Mouse (Mus musculus) adrenal gland, postnatal 36 days (tissue): ENCODE measurements at regions not wholly inside any gene's neighbourhood (a gene's known extent, or its start where the extent isn't known, plus 50 kb on each side); places are given as distances from the start of the nearest gene placed in this dataset.
"Not testable (repeated sequence)": the region's sequence is repeated elsewhere in the genome, so short reads cannot be mapped to it uniquely, and the experiment has no call there.

ENCODE experiments used
- DNase-seq, 2 experiments: peaks; one replicate each; pipeline ENCODE4 v3.0.0; 2021; ENCODE audit warnings: mixed read lengths in 1 of 2

DNA sequence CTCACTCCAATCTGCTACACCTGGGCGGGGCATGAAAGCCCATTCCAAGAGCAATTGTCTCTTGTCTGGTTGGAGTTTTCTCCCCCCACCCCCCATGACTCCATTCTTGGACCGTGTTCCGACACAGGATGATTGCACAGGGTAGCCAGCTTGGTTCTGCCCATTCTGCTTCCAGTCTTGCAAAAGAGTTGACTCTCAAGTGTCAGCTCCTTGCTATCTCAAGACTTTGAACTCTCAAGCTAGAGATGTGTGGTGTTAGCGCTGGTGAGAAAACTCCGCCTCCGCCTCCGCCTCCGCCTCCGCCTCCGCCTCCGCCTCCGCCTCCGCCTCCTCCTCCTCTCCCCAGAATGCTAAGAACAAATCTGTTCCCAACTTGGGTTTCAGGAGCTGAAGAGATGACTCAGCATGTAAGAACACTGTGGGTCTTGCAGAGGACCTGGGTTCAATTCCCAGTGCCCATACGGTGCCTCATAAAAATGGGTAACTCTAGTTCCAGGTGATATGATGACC is 135.1 kb downstream of the Bcat1 start:
- DNase-seq = no peak

DNA sequence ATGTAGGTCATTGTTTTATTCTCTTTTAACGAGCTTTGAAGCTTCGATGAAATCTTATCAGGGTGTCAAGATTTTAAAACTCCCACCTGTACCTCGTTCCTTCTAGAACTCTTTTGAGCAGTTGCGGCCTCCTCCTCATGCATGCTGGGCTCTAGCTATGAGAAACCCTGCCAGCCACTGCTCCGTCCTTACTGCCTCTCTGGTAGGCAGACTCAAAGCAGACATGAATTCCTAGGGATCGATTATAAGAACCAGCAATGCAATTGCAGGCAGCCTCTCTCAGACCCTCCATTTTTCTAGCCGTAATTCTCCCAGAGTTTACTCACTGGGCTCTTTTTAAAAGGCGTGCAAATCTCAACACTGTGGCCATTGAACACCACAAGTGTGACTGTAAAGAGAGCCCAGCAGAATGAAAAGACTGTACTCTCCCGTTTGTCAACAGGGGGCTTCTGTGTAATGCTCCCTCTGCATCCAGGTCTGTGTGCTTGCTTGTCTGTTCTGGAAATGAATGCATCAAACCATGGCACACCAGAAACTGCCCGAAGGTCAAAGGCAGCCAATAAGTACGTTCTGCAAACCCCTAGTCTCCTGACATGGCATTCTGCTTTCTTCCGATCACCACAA is 137.3 kb downstream of the Bcat1 start:
- DNase-seq = no peak

DNA sequence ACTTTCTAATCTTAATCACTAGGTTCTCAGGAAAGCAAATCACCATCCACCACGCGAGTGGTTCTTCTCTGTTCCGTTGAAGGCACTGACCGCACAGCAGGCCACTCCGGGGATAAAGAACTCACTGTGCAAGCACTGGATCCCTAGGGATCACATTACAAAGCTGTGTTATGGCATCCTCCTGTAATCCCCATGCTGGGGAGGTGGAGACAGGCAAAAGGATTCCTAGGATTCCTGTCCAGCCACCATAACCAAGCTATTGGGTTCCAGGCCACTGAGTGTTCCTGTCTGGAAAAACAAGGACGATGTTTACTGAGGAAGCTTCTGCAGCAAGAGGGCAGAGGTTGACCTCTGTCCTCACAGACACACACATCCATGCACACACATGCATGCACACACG is 138.8 kb downstream of the Bcat1 start:
- DNase-seq = no peak

DNA sequence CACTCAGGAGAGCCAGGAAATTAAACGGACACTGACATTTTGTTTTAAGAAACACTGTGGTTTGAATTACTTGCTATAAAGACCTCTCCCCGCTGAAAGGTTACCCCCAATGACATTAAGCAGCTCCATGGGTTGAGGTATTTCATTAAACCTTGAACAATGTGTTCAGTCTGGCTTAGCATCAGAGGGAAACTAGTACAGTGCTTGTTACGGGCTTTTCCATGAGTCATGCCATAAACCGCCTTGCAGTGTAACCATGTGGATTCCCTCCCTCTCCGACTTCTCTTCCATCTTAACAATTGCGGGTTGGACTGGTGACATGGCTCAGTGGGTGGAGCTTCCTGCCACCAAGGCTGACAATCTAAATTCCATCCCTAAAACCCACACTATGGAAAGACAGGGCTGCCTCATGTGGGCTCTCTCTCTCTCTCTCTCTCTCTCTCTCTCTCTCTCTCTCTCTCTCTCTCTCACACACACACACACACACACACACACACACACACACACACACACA is 142.2 kb downstream of the Bcat1 start:
- peak; percentile 2 to 12 for DNase-seq

DNA sequence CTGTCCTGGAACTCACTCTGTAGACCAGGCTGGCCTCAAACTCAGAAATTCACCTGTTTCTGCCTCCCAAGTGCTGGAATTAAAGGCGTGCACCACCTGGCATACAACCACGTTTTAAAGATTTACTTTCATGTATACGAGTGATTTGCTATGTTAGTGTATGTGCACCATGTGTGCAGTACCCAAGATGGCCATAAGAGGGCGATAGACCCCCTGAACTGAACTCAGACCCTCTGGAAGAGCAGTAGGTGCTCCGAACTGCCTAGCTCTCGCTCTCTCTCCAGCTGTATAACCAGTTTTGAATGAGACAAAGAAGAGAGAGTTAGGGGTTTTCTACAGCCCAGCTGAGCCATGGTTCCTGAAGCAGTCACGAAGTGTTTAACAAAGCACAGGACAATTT is 143.6 kb downstream of the Bcat1 start:
- DNase-seq = no peak

DNA sequence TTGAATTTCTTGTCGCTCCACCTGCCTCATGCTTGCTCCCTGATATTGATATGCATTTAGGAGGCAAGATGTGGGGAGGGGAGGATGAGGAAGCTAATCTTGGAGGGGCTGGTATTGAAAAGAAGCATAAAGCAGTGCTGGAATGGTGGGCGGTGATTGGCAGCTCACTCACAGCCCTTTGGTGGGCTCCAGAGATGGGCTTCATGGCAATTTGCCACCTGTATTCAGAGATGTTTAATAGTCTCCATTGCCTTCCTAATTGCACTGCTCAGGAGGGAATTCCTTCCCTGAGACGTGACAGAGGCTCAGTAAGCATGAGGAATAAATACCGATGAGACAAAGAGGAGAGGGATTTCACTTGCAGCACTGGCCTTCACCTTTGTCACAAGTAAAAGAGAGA is 146.0 kb downstream of the Bcat1 start:
- no peak for DNase-seq

DNA sequence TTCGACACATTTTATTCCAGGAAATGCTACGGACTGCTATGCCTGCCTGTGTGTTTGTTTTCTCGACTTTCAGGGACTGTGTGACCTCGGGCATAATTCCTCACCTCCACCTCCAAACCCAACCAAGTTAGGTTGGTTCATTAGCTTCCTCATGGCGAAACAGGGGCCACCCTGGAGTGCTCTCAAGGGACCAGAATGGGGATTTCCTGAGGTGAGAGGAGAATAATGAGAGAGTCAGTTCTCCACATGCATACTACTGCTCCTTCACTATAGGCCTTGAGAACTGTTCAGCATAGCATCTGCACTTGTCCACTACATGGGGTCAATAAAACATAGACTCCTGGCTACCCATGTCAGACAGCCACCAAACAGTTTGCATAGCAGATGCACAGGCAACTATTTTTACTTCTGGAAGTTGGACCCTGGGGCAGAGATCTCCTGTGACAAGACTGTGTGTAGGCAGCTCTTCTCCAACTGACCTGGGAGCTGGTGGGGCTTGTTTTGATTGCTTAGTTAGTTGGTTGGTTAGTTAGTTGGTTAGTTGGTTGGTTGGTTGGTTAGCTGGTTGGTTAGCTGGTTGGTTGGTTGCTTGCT is 146.6 kb downstream of the Bcat1 start:
- DNase-seq = no peak

DNA sequence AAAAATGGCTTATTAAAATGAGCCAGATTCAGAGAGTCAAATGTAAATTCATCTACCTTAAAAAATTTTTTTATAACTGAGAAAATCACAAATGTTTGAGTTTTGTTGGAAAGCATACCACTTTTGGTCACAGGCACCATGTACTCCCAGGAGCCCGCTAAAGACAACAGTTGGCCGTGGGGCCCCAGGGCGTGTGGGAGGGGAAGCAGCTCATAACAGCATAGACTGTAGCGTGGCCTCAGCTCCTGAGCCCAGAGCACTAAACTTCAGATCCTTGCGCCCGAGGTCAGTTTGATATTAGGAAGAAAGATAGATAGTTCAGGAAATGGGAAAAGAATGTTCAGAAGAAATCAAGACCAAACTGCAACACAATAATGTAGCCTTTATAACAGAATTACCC is 145.8 kb upstream of the Sox5 start:
- no peak for DNase-seq

DNA sequence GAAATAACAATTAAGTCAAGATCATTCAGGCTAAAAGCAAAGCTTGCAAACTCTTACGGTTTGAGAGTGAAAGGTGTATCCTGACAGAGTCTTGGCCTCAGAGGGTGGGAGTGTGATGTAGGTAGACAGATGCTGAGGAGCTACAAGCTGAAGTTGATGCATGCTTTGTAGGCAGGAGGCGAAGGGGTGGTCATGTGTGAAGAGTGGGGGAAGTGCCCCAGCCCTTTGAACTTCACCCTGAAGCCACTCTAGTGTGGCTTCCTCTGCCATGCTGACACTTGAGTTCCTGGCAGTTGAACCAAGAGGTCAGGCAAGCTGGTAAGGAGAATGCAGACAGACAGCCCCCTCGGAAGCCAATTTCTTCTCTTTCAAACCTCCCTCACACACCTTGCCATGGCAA is 141.0 kb upstream of the Sox5 start:
- DNase-seq = no peak

DNA sequence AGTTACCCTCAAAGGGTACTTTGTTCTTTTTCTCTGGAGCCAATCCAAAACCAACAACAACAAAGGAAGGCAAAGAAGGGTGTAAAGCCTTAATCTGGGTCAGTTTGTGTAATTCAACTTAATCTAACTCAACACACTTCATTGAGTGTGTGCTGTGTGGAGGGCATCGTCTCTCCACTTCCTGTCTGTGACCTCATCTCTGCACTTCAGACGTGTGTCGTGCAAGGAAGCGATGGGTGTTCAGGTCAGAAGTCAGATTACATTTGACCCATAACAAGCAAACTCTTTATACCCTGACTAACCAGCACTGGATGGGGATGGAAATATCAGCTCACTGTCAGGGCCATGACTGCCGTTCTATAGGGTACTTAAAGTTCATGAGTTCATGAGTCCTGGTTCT is 138.0 kb upstream of the Sox5 start:
- DNase-seq = no peak

DNA sequence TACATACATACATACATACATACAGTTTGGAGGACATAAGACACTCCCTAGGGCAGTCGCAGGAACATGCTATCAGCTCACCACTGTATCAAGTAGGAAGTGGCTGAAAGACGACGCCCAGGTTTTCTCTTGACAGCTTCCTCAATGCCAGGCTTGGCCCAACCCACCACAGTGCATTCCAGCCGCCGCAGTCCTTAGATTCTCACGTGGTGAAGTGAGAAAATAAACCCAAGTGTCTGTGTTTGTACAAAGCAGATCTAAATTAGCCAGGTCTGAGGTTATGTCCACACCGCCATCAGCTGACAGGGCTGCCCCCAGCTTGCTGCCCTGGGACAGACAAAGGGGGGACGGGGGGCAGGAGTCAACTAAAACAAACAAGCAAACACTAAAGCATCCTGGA is 135.4 kb upstream of the Sox5 start:
- DNase-seq = no peak

DNA sequence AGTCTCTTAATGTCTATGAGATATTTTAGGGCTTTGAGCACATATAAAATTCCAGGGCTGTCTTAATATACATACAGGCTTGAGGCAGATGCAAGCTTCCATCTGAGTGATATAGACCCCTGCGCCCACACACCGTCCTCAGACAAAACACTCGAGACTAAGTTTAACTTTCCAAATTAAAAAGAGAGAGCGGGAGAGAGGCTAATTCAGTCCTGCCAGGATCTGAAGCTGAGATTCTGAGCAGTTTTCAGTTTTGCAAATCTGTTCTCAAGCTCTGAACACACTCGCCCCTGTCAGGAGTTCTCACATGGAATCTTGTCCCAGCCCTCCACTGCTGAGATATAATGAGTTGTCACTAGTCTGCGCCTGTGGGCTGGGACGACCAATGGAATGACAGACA is 130.0 kb upstream of the Sox5 start:
- DNase-seq = no peak

DNA sequence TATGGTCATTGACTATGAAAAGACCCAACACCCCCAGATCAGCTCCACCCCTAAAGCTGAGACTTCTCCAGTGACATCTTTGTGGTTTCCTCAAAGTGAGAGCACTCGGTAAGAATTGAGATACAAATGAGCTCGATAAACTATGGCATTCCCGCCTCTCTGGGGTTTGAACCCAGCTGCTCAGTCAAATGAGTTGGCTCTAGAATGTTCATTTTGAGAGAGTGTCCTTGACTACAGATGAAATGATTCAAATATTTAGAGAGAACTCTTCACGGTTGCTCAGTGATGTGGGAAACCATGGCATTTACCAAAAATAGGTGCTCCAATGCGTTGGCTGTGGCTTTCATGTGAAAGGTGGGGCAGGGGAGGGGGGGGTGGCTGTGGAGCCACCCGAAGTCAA is 128.6 kb upstream of the Sox5 start:
- no peak for DNase-seq

DNA sequence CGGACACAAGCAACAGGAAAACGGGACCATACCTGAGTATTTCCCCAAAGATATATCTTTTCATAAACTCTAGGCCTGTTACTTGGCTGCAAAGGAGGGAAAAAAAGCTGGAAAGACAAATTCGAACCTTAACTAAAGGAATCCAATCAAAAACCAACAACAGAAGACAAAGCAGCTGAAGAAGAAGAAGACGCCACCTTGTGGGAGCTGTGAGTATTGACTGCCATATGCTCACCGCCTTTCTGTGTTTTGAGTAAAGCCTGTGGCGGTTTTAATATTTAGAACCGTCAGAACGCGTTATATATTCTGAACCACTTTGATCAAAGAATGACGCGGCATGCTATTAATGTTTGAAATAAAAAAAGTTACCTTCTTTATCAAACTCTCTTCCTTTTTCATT is 126.9 kb upstream of the Sox5 start:
- DNase-seq = no peak

DNA sequence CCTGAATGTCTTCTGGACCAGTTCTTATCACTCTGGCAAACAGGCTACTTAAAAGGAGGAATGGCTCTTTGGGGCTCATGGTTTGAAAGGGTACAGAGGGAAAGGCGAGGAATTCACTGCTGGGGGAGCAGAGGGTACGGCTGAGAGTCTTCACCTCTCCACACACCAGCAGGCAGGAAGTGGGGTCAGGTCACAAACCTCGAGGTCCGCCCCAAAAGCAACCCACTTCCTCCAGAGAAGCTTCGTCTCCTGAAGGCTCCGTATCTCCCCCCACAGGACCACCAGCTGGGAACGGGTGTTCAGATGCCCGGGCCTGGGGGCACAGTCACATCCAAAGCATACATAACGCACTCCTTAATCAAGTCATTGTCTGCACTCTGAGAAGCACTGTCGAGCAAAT is 121.4 kb upstream of the Sox5 start:
- DNase-seq = no peak

DNA sequence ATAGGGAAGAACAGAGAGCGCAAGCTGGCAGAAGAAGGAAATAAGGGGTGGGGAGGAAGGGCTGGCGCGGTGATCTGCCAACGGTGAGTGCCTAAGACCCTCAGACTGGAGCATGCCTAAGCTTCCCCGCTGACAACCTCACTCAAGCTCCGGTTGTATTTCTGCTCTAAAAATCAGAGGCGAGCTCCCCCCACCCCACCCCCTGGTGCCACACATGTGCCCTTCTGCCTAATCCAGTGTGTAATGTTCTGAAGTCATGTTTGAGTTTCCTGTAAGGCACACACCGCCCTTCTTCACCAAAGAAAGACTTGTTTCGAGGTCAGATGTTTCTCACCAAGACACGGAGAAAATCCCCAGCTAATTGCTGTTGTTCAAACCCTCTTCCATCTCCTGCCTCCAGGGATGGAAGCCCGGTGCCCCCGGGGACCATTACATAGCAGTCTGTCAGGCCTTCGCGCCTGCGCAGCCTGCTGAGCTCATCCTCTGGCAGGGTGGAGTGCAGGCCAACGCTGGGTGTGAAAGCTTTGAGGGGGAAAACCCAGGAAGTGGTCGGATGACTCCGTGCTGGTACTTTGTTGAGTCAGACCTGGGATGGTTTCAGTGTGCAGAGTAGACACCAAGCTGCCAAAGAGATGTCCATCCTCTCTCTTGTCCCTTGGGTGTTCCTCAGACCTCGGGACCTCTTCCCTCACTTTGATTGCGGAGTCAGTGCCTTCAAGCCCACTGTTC is 120.7 kb upstream of the Sox5 start:
- DNase-seq = peak in 1 of 2 experiments; percentile 21

DNA sequence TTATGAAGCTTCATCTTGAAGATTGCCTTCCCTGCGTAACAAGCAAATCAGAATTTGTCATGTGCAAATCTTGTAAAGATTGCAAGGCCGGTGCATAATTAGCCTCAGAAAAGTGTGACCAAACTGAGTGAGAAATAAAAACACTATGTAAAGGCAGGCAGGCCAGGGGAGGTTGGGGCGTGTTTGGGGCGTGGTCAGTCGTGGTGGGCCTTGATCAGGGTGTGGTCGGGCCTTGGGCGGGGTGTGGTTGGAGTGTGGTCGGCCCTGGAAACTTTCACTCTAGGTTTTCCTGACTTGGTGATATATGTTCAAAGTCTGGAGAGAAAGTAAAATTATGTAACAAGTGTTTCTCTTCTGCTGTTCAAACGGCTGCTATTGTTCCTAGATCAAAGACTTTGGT is 120.0 kb upstream of the Sox5 start:
- peak in 1 of 2 experiments; percentile 9 for DNase-seq

DNA sequence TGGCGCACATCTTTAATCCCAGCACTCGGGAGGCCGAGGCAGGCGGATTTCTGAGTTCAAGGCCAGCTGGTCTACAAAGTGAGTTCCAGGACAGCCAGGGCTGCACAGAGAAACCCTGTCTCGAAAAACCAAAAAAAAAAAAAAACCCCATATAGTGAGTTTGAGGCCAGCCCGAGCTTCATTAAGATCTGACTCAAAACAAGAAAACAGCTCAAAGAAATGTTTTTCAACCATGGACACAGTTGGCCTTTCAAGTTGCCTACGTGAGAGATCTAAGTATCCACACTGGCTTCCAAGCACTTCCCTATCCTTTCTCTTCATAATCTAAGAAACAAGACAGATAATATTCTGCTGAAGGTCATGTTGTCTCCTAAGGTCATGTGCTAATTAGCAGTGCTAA is 119.1 kb upstream of the Sox5 start:
- not testable (repeated sequence) for DNase-seq

DNA sequence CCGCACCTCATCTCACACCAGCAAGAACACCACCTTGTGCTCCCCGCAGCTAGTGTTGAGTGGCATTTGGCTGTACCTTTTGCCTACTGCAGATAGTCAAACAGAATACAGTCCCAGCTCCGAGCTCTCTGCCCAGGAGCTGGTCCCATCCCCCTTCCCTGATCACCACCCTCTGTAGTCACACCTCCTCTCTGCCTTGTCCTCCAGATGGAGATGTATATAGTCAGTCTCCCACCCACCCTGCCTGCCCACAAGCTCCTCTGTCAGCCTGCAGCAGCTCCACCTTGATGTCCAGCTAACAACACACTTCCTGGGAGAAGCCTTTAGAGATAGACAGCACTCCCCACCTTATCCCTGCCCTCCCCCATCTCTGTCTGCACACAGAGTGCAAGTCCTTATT is 115.7 kb upstream of the Sox5 start:
- no peak for DNase-seq

DNA sequence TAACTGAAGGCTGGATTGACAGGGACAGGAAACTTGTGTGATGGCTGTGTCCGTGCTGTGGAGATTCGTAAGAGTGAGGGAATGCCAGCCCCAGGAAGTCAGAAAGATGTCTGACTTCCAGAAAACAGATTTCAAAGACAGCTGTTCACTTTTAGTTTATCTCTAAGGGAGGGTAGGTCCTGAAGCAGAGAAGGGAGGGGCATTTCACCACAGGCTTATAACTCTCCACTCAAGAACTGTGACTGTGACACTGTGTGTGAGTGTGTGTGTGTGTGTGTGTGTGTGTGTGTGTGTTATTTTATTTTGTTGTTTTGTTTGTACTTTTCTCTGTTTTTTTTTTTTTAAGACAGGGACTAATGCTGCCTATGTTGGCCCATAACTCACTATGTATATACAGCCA is 109.1 kb upstream of the Sox5 start:
- DNase-seq = no peak

DNA sequence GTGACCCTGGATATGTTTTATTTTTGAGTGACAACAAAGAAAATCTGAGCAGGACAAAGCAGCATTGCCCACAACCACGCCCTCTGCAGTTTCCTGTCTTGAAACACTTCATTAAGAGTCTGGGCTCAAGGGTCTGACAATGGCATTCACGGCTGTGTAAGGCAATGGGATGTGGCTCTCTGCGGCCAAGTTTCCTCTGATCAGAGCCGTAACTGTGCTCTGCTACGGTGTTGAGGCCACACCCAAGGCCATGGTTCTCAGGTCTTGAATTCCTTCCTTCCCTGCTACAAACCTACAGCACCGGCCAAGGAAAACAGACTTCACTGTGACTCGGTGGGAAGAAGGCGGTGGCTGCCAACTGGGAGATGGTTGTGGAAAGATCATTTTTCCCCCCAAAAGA is 108.4 kb upstream of the Sox5 start:
- no peak for DNase-seq

DNA sequence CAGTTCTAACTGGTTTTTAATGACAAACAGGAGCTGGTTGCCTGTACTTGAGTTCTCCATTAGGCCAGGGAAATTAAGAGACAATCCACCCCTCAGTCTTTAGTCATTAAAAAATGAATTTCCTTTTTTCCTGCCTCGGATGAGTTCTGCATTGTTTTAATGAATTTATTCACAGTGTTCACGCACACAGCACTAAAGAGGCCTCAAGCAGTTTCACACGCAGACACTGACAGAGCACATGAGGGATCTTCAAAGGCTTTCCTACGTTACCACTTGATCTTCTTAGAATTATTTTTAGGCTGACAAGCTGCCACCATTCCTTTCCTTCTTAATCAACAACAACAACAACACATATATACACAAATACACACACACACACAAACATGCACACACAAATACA is 101.3 kb upstream of the Sox5 start:
- DNase-seq = no peak

DNA sequence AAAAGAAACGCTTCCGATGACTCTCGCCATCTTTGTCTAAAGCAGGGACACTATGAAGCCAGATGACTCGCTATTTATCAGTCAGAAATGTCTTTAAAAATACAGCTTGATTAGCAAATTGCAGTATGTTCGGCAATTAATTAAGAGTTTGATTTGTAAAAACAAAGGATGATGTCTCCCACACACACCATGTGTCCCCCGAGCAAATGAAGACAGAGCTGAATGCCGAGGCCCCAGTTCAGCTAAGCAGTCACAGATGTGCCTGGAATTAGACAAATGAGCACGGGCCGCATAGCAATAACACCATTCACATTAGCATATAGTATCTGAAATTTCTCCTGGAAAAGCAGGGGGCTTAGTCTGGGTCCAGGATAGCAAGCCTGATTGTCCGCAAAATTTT is 98.3 kb upstream of the Sox5 start:
- DNase-seq = no peak

DNA sequence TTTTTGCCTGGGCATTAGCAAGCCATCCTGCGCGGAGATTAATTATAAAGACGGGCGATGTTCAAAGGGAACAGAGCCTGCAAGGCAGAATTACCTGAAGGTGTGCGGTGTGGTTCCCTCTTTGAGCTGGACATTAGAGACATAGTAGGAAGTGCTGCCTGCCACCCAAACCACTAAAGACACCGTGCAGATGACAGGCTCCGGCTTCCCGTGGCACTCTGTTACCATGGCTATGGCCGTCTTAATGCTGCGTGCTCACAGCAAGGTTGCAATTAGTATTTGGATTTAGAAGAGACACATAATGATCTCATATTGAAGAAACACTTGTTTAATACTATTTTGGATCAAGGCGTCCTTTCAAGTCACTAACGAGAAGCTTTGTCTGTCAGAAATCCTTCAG is 95.0 kb upstream of the Sox5 start:
- DNase-seq = no peak
